Mouse (Mus musculus) olfactory bulb, adult 2 months (tissue): ENCODE results near the gene Slc15a5. TPM values are rescaled to one million over a fixed set of nuclear protein-coding genes. Genes with fewer than 3 reads are reported as not detected.

Experiments used
- H3K27ac ChIP-seq: fragments of 200-500 bp; 2 replicates; pipeline ENCODE4 v1.5.1; 2012; ENCODE audit warnings: low read depth, low read length; ENCODE audit not compliant: insufficient read depth
- H3K4me1 ChIP-seq: fragments of 200-500 bp; 2 replicates; pipeline ENCODE4 v1.6.1; 2012; ENCODE audit warnings: low read length; ENCODE audit not compliant: control insufficient read depth, insufficient read depth
- H3K4me3 ChIP-seq: fragments of 200-500 bp; 2 replicates; pipeline ENCODE4 v1.5.1; 2012; ENCODE audit warnings: mild to moderate bottlenecking, low read depth, low read length, moderate library complexity; ENCODE audit not compliant: insufficient read depth
- CTCF ChIP-seq: fragments of 200-500 bp; IDR thresholded peaks from 2 replicates; pipeline ENCODE4 v1.5.1; 2012; ENCODE audit warnings: low read depth, mild to moderate bottlenecking, low read length, moderate library complexity; ENCODE audit not compliant: insufficient read depth
- POLR2A ChIP-seq: fragments of 200-500 bp; IDR thresholded peaks from 2 replicates; pipeline ENCODE4 v1.6.1; 2012; ENCODE audit warnings: mild to moderate bottlenecking, low read depth, low read length, moderate library complexity; ENCODE audit not compliant: insufficient read depth
- WGBS: fragments of 180-500 bp; shearing (Covaris S2); methylation state at CpG from one replicate; pipeline ENCODE4 v1.1.7; 2018; 5-methylcytosine and 5-hydroxymethylcytosine counted together
- polyA plus RNA-seq: library from polyadenylated mRNA; stranded (reverse); fragments of >200 nt; gene quantifications from 2 replicates; pipeline ENCODE4 v1.2.4, GENCODE M21; 2012; ENCODE audit warnings: low replicate concordance; ENCODE audit not compliant: missing spikeins, insufficient read depth, insufficient read length

Gene Slc15a5
- not detected in 2 replicates for polyA plus RNA-seq

DNA sequence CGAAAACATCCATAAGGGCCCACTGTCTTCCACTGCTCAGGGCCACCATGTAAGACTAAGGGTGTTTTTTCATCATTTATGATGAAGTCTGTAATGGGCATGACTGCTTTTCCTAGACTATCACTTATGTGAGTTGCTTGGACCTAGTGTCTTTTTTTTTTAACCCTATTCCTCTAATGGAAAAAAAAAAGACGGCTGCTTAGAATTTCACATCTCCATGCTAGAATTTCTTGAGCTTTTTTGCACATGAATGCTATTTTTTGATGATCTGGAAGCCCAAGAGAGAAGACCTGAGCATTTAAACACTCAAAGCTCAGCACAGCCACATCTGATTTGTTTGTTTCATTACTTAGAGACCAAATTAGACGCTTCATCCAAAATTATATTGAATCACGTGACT is at the start of gene Slc15a5:
TSS of gene Slc15a5 (minus strand) at position 101 of the 400 bp plus-strand sequence.
- H3K4me3 ChIP-seq = no peak within 1 kb of the TSS
- TF ChIP-seq POLR2A (no peak), CTCF (no peak)
- H3K27ac ChIP-seq = no peak within 1 kb of the TSS
- H3K4me1 ChIP-seq = no peaks in the 10 kb centered on the region
- 86% methylated on average over 4 of the region's 4 CpGs for WGBS

DNA sequence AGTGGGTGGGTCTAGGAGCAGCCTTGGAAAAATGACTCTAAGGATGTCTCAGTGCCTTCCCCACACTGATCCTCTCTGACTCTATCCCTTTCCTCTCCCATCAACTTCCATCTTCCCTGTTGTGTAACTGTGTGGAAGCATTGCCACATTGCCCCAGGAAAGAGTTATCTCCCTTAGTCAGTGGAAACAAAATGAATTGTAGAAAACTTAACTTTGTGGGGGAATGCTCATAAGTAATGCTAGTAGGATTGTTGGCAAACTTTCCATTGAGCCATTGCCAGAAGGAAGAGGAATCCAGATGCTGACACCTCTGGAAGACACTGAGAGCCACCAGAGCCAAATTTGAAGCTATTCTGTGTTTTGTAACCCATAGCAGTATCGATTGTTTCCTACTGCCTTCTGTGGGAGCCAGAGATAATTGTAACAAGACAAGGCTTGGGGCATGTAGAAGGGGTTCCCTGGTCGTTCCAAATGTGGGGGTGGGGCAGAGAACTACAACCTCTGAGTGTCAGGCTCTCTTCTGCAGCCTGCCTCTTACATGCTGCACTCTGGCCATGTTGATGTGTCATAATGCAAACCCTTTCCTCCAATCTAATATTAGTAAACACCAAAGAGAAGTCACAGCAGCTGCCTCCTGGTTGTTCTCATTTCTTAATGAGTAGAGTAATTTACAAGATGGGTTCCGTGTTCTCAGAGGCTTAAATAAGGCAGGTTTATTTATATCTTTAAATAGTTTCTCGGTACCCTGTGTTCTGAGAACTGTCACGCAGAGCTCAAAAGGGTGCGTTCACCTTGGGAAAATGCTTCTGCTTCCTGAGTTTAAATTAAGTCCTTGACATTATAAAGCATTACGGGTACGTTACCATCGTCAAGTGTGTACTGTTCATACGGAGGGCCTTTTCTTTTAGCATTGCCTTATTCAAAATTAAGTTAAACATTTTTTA is 48.9 kb upstream of the Slc15a5 start:
- TF ChIP-seq CTCF (no peak), POLR2A (no peak)
- H3K4me1 ChIP-seq = no peaks in the 10 kb centered on the region
- no peak overlapping the region for H3K27ac ChIP-seq
- H3K4me3 ChIP-seq = no peak overlapping the region
- WGBS = 56% methylated on average over 10 of the region's 10 CpGs

DNA sequence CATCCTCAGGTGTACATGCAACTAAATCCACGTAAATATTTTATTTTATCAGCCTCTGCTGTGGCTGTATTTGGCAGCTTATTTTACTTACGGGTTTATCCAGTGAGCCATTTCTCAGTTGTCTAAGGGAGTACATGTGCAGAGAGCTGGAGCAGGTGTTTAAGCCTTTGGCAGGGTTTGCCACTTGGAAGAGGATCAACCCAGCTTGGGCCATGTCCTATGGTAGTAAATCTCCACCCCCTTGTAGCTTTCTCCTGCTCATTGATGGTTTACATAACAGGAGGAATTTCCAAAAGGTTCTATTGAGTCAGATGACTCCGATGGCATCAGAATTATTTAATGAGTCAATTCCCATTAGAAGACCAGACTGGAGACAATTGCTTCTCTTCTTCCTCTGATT is 37.8 kb upstream of the Slc15a5 start:
- H3K27ac ChIP-seq = no peak overlapping the region
- whole genome bisulfite sequencing = 71% methylated on average over 3 of the region's 3 CpGs
- no peaks in the 10 kb centered on the region for H3K4me1 ChIP-seq
- no peak for TF ChIP-seq CTCF
- no peak for TF ChIP-seq POLR2A
- H3K4me3 ChIP-seq = no peak overlapping the region

DNA sequence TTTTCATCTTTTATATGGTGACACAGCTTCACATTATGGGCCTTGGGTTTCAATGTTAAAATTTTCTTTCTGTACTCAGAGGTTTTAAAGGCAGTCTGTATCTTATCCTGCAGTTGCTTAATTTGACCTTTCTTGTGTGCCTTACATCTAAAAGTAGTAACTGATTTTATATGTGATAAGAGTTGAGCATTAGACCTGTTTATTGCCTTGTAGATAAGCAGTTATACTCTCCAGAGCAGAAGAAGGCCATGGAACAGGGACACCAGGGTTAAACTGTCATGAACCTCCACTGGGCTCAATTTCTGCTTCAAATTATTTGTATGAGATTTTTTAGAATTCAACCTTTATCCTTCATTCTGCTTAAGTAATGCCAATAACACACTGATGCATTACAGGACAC is 24.8 kb upstream of the Slc15a5 start:
- H3K4me3 ChIP-seq = no peak overlapping the region
- H3K27ac ChIP-seq = no peak overlapping the region
- H3K4me1 ChIP-seq = no peaks in the 10 kb centered on the region
- TF ChIP-seq CTCF (no peak), POLR2A (no peak)

DNA sequence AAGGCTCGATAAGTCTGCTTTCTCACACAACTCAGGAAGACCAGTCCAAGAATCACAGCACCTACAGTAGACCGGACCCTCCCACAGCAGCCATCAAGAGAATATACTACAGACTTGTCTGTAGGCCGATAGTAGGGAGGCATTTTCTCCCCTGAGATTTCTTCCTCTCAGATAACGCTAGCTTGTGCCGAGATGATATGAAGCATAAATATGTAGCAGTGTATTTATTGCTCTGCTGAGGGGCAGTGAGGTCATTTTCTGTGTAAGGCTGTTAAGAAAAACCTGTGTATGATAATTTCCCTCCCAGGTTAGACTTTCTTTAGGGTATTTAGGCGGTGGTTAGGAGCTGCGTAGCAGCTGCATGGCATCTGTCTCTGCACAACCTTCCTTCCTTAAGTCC is 23.2 kb upstream of the Slc15a5 start:
- no peaks in the 10 kb centered on the region for H3K4me1 ChIP-seq
- H3K27ac ChIP-seq = no peak overlapping the region
- H3K4me3 ChIP-seq = no peak overlapping the region
- TF ChIP-seq POLR2A (no peak), CTCF (no peak)
- WGBS = 94% methylated on average over 7 of the region's 7 CpGs

DNA sequence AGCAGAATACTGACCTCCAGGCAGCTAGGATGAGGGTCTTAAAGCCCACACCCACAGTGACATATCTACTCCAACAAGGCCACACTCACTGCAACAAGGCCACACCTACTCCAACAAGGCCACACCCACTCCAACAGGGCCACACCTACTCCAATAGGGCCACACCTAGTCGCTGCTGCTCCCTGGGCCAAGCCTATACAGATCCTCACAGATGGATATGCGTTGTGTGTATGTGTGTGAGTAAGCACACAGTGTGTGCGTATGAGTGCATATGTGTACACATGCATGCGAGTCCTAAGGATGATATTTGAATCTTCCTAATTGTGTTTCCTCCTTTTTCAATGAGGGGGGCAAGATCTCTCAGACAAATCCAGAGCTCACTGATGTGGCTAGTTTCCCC is 22.1 kb upstream of the Slc15a5 start:
- 90% methylated on average over 4 of the region's 4 CpGs for WGBS
- H3K4me1 ChIP-seq = no peaks in the 10 kb centered on the region
- TF ChIP-seq POLR2A (no peak), CTCF (no peak)

DNA sequence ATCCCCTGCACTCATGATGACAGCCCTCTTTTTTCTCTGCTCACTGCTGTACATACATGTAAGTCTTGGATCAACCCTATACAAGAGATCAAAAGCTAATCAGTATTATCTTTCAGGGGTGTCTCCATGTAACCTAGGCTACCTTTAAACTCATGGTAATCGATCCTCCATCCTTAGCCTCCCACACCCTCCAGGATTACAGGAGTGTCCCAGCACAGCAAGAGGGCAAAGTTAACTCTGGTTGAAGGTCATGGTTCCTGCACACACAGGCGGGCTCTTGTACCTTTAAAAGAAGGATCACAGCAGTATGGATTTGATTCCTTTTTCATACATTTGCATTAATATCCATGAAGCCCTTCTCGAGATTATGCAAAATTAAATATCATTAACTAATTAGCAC is 19.9 kb upstream of the Slc15a5 start:
- 78% methylated on average over 3 of the region's 3 CpGs for WGBS
- no peaks in the 10 kb centered on the region for H3K4me1 ChIP-seq
- TF ChIP-seq POLR2A (no peak), CTCF (no peak)
- H3K27ac ChIP-seq = no peak overlapping the region
- no peak overlapping the region for H3K4me3 ChIP-seq

More for the DNA sequence above, 22.1 kb upstream of the Slc15a5 start:
- no peak overlapping the region for H3K4me3 ChIP-seq
- H3K27ac ChIP-seq = no peak overlapping the region

DNA sequence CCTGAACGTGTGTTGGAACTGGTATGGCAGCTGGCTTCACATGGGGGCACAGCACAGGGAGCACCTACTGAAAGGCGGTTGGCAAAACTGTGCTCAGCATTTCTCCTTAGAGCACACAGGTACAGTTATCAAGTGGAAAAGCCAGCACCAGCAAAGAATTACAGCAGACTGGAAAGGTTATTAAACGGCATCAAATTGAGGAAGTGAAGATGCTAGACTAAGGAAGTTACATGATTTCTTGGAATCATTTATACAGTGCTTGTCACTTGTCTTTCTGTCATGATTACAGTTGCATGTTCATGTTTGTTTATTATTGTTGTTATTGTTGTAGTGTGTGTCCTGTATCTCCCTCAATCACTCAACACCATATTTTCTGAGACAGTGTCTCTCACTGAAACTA is 15.3 kb upstream of the Slc15a5 start:
- TF ChIP-seq POLR2A = no peak
- TF ChIP-seq CTCF = no peak
- Histone ChIP-seq H3K4me1 (no peaks in the 10 kb centered on the region), H3K27ac (no peak overlapping the region), H3K4me3 (no peak overlapping the region)
- WGBS = 91% methylated on average over 3 of the region's 3 CpGs

DNA sequence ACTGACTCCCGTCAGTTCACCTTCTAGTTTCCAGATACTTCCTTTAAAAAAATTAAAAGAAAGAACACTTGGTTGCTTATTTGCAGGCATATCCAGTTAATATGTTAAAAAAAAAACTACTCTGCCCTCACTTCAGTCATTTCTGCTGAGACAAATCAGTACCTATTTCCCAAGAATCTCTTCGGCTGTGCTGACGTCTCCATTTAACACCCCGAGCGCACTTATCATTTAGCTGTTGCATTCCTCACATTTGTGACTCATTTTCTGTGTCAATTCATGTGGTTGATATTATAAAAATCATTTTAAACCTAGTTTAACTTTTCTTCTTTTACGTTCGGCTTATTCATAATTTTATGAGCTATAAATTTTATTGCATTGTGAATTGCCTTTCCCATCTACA is 12.7 kb upstream of the Slc15a5 start:
- TF ChIP-seq CTCF (no peak), POLR2A (no peak)

More for the DNA sequence above, 12.7 kb upstream of the Slc15a5 start:
- Histone ChIP-seq H3K4me3 (no peak overlapping the region), H3K4me1 (no peaks in the 10 kb centered on the region), H3K27ac (no peak overlapping the region)
- WGBS = 92% methylated on average over 7 of the region's 7 CpGs
